Mouse (Mus musculus) midbrain, embryonic 16.5 days (tissue): ENCODE results near the gene Vash2. TPM values are rescaled to one million over a fixed set of nuclear protein-coding genes. Genes with fewer than 3 reads are reported as not detected.

Experiments used
- ATAC-seq: fragments of 200-750 bp; cut with Nextera tagmentation; 2 replicates; pipeline ENCODE4 v1.8.0; 2017; ENCODE audit warnings: moderate TSS enrichment
- H3K27ac ChIP-seq: fragments of 300-500 bp; sonication (generic); 2 replicates; pipeline ENCODE4 v1.5.1; 2014; ENCODE audit warnings: mild to moderate bottlenecking, low read length, mixed read lengths
- H3K27me3 ChIP-seq: fragments of 300-500 bp; sonication (generic); 2 replicates; pipeline ENCODE4 v1.6.1; 2014; ENCODE audit warnings: low read depth, low read length, mixed read lengths; ENCODE audit not compliant: control insufficient read depth, insufficient read depth
- H3K36me3 ChIP-seq: fragments of 300-500 bp; sonication (generic); 2 replicates; pipeline ENCODE4 v1.6.1; 2014; ENCODE audit warnings: mild to moderate bottlenecking, low read length, moderate library complexity, mixed read lengths; ENCODE audit not compliant: control insufficient read depth, insufficient read depth
- H3K4me1 ChIP-seq: fragments of 300-500 bp; sonication (generic); 2 replicates; pipeline ENCODE4 v1.6.1; 2014; ENCODE audit warnings: mild to moderate bottlenecking, low read length, mixed read lengths; ENCODE audit not compliant: control insufficient read depth, insufficient read depth
- H3K4me2 ChIP-seq: fragments of 300-500 bp; sonication (generic); 2 replicates; pipeline ENCODE4 v1.6.1; 2014; ENCODE audit warnings: mild to moderate bottlenecking, low read length, mixed read lengths
- H3K4me3 ChIP-seq: fragments of 300-500 bp; sonication (generic); 2 replicates; pipeline ENCODE4 v1.5.1; 2014; ENCODE audit warnings: low read depth, mild to moderate bottlenecking, low read length, moderate library complexity, mixed read lengths
- H3K9ac ChIP-seq: fragments of 300-500 bp; sonication (generic); 2 replicates; pipeline ENCODE4 v1.6.1; 2014; ENCODE audit warnings: low read depth, low read length, mixed read lengths
- H3K9me3 ChIP-seq: fragments of 300-500 bp; sonication (generic); replicated peaks from 2 replicates; pipeline ENCODE4 v1.6.1; 2014; ENCODE audit warnings: mild to moderate bottlenecking, low read length, mixed read lengths; ENCODE audit not compliant: control insufficient read depth, poor library complexity, severe bottlenecking
- WGBS: fragments of 180-500 bp; shearing (Covaris S2); extraction: QIAGEN DNeasy Blood & Tissue Kit; methylation state at CpG from one replicate; pipeline ENCODE4 v1.1.7; 2014; 5-methylcytosine and 5-hydroxymethylcytosine counted together
- polyA plus RNA-seq: library from polyadenylated mRNA; unstranded; fragments of >200 nt; fragmentation: Nextera tagmentation; extraction: Ambion mirVana; gene quantifications from 2 replicates; pipeline ENCODE4 v1.2.1, GENCODE M21; 2015

The Vash2 gene
- polyA plus RNA-seq, 1 experiment from 2014 or later: 83.8 TPM

- 97% methylated on average over 3 of the region's 3 CpGs for WGBS
- Histone ChIP-seq H3K27ac (no peak overlapping the region), H3K36me3 (peaks cover 25% of the 10 kb centered on the region), H3K27me3 (no peaks in the 10 kb centered on the region), H3K4me2 (no peak overlapping the region), H3K4me3 (no peak overlapping the region), H3K9ac (no peak overlapping the region), H3K9me3 (no peaks in the 10 kb centered on the region), H3K4me1 (no peaks in the 10 kb centered on the region)
- no peak for ATAC-seq
Measured at GRCm38 (mm10) chr1:191014271-191014670, 35.2 kb upstream of the Vash2 start.

GRCm38 (mm10) chr1:191008707-191009106 lies 29.6 kb upstream of the Vash2 start:
- peaks cover 39% of the 10 kb centered on the region for H3K36me3 ChIP-seq
- no peaks in the 10 kb centered on the region for H3K4me1 ChIP-seq
- no peaks in the 10 kb centered on the region for H3K9me3 ChIP-seq
- 96% methylated on average over 5 of the region's 5 CpGs for WGBS
- H3K27me3 ChIP-seq: no peaks in the 10 kb centered on the region
- H3K27ac ChIP-seq: no peak overlapping the region
- H3K9ac ChIP-seq: no peak overlapping the region
- H3K4me3 ChIP-seq: no peak overlapping the region
- no peak for ATAC-seq
- H3K4me2 ChIP-seq: no peak overlapping the region

GRCm38 (mm10) chr1:191002201-191002600 lies 23.1 kb upstream of the Vash2 start:
- ATAC-seq: no peak
- Histone ChIP-seq H3K36me3 (peaks cover 2% of the 10 kb centered on the region; the same call in 1 of the 2 replicates), H3K9me3 (no peaks in the 10 kb centered on the region), H3K27ac (no peak overlapping the region), H3K9ac (no peak overlapping the region), H3K4me2 (no peak overlapping the region), H3K4me3 (no peak overlapping the region), H3K4me1 (no peaks in the 10 kb centered on the region), H3K27me3 (no peaks in the 10 kb centered on the region)
- WGBS: 71% methylated on average over 6 of the region's 6 CpGs

DNA sequence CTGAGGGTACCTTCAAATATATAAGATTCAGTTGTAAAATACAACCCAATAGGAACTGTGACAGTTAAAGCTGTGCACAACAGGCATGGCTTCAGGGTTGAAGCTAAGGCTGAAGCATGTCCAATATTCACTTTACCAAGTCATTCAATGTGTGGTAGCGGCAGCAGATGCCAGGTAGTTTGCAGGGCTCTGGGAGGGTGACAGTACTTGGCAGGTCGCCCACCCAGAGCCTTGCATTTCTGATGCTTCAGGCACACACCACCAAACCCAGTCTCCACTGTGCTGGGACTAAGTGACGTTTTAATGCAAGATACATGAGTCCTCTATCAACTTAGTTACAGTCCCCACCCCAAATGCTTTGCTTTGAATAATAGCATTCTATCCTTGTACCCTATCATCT lies 21.6 kb upstream of the Vash2 start:
- WGBS: 70% methylated on average over 3 of the region's 3 CpGs
- ATAC-seq: no peak

DNA sequence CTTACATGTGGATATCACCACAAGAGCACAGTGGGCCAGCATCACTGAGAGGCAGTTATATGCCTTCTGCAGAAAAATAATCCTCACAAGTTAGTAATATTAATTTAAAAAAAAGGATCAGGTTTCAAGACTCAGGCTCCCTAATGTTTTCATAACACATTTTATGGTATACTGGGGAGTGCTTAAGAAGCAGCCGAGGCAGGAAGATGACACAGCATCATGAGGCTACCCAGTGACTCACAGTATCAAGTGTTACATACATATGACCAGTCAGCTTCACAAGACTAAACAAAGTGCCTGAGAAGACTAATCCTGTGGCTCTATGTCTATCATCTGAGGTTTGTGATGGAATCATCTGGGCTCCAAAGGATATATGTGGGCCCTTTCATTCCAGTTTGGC lies 18.9 kb upstream of the Vash2 start:
- H3K4me2 ChIP-seq: no peak overlapping the region
- 91% methylated on average over 1 of the region's 1 CpGs for WGBS
- ATAC-seq: no peak
- H3K4me1 ChIP-seq: no peaks in the 10 kb centered on the region
- H3K9ac ChIP-seq: no peak overlapping the region
- H3K4me3 ChIP-seq: no peak overlapping the region
- no peaks in the 10 kb centered on the region for H3K27me3 ChIP-seq
- H3K27ac ChIP-seq: no peak overlapping the region
- no peaks in the 10 kb centered on the region for H3K9me3 ChIP-seq
- no peaks in the 10 kb centered on the region for H3K36me3 ChIP-seq

More for the DNA sequence above, 21.6 kb upstream of the Vash2 start:
- H3K36me3 ChIP-seq: no peaks in the 10 kb centered on the region
- H3K27me3 ChIP-seq: no peaks in the 10 kb centered on the region
- no peaks in the 10 kb centered on the region for H3K9me3 ChIP-seq
- no peak overlapping the region for H3K4me3 ChIP-seq
- H3K4me1 ChIP-seq: no peaks in the 10 kb centered on the region
- H3K27ac ChIP-seq: no peak overlapping the region
- H3K9ac ChIP-seq: no peak overlapping the region
- H3K4me2 ChIP-seq: no peak overlapping the region

- WGBS: 68% methylated on average over 6 of the region's 6 CpGs
- H3K27me3 ChIP-seq: no peaks in the 10 kb centered on the region
- no peaks in the 10 kb centered on the region for H3K4me1 ChIP-seq
- no peak overlapping the region for H3K9ac ChIP-seq
- no peak for ATAC-seq
- H3K4me3 ChIP-seq: no peak overlapping the region
- H3K27ac ChIP-seq: no peak overlapping the region
- no peaks in the 10 kb centered on the region for H3K9me3 ChIP-seq
- H3K36me3 ChIP-seq: no peaks in the 10 kb centered on the region
- no peak overlapping the region for H3K4me2 ChIP-seq
Measured at GRCm38 (mm10) chr1:190996346-190996877, 17.3 kb upstream of the Vash2 start.

- no peaks in the 10 kb centered on the region for H3K27me3 ChIP-seq
- ATAC-seq: no peak
- H3K36me3 ChIP-seq: no peaks in the 10 kb centered on the region
- no peak overlapping the region for H3K9ac ChIP-seq
- H3K27ac ChIP-seq: no peak overlapping the region
- 41% methylated on average over 7 of the region's 7 CpGs for WGBS
- no peak overlapping the region for H3K4me2 ChIP-seq
- no peaks in the 10 kb centered on the region for H3K4me1 ChIP-seq
- no peaks in the 10 kb centered on the region for H3K9me3 ChIP-seq
- H3K4me3 ChIP-seq: no peak overlapping the region
Measured at GRCm38 (mm10) chr1:190995548-190995947, 16.5 kb upstream of the Vash2 start.

- no peak overlapping the region for H3K4me3 ChIP-seq
- no peak overlapping the region for H3K27ac ChIP-seq
- H3K4me2 ChIP-seq: no peak overlapping the region
- H3K9ac ChIP-seq: no peak overlapping the region
- H3K9me3 ChIP-seq: no peaks in the 10 kb centered on the region
- WGBS: 90% methylated on average over 9 of the region's 9 CpGs
- no peak for ATAC-seq
- H3K4me1 ChIP-seq: no peaks in the 10 kb centered on the region
- H3K27me3 ChIP-seq: no peaks in the 10 kb centered on the region
- H3K36me3 ChIP-seq: no peaks in the 10 kb centered on the region
Measured at GRCm38 (mm10) chr1:190989437-190990082, 10.5 kb upstream of the Vash2 start.

GRCm38 (mm10) chr1:190981412-190981811 lies 2.3 kb upstream of the Vash2 start:
- no peak for ATAC-seq
- 86% methylated on average over 4 of the region's 4 CpGs for WGBS
- no peak overlapping the region for H3K4me3 ChIP-seq
- H3K27me3 ChIP-seq: no peaks in the 10 kb centered on the region
- no peaks in the 10 kb centered on the region for H3K9me3 ChIP-seq
- no peak overlapping the region for H3K9ac ChIP-seq
- no peak overlapping the region for H3K27ac ChIP-seq
- no peaks in the 10 kb centered on the region for H3K36me3 ChIP-seq
- peaks cover 13% of the 10 kb centered on the region for H3K4me1 ChIP-seq
- H3K4me2 ChIP-seq: no peak overlapping the region
